ENCODE assay signal across 9 mouse cellular contexts in genomic region chr7:112919845-112920244, GRCm38 (mm10). TPM values are rescaled to one million over a fixed set of nuclear protein-coding genes. Genes with fewer than 3 reads are reported as not detected.
DNase-seq lines count a peak whose midpoint lies in the region; ATAC-seq and TF ChIP-seq lines count a peak whose summit lies in the region.
"Had no signal": no experiment of that assay in that cellular context is flagged by ENCODE, and none has a peak within 500 bp of the region (broad histone marks: within the 10 kb centered on the region; RNA-seq: fewer than 3 reads in every experiment).

No protein-coding gene starts in this region.

- no peaks in the 10 kb centered on the region for H3K36me3 ChIP-seq in kidney, embryonic 16.5 days (ENCODE audit: insufficient read depth, low read length)
- no peaks in the 10 kb centered on the region for H3K36me3 ChIP-seq in midbrain, postnatal 0 days (ENCODE audit: insufficient read depth, low read length)
- H3K36me3 ChIP-seq: embryonic facial prominence, embryonic 12.5 days had no signal

- no peaks in the 10 kb centered on the region for H3K27me3 ChIP-seq in kidney, embryonic 16.5 days (ENCODE audit: insufficient read depth, low read length)
- H3K27me3 ChIP-seq in Patski: no peaks in the 10 kb centered on the region
- no peaks in the 10 kb centered on the region for H3K27me3 ChIP-seq in midbrain, postnatal 0 days (ENCODE audit: insufficient read depth, low read length)

- H3K4me2 ChIP-seq in kidney, embryonic 16.5 days (replicated peaks; ENCODE audit: low read depth, low read length): no peak overlapping the region
- no peak overlapping the region for H3K4me2 ChIP-seq in midbrain, postnatal 0 days (ENCODE audit: low read depth, low read length, poor library complexity, severe bottlenecking)
- H3K4me2 ChIP-seq: embryonic facial prominence, embryonic 12.5 days had no signal

- peak; percentile 82 for TF ChIP-seq CTCF in Patski (IDR thresholded peaks at IDR 0.05)
- TF ChIP-seq CTCF in gastrocnemius, adult 2 months (IDR thresholded peaks at IDR 0.05): peak; percentile 87
- TF ChIP-seq CTCF in midbrain, postnatal 0 days (IDR thresholded peaks at IDR 0.05): peak; percentile 87

- H3K9ac ChIP-seq in kidney, embryonic 16.5 days (replicated peaks; ENCODE audit: low read length): no peak overlapping the region
- no peak overlapping the region for H3K9ac ChIP-seq in midbrain, postnatal 0 days (replicated peaks; ENCODE audit: low read length, poor library complexity, severe bottlenecking)
- H3K9ac ChIP-seq: embryonic facial prominence, embryonic 12.5 days had no signal

- ATAC-seq in kidney, embryonic 16.5 days (ENCODE audit: low FRiP score, low TSS enrichment): no peak
- ATAC-seq in Patski: no peak
- no peak for ATAC-seq in midbrain, postnatal 0 days (ENCODE audit: low FRiP score)

- no peaks in the 10 kb centered on the region for H3K9me3 ChIP-seq in kidney, embryonic 16.5 days (ENCODE audit: low read length)
- no peaks in the 10 kb centered on the region for H3K9me3 ChIP-seq in midbrain, postnatal 0 days (ENCODE audit: low read length)
- H3K9me3 ChIP-seq: embryonic facial prominence, embryonic 12.5 days had no signal

- no peak overlapping the region for H3K27ac ChIP-seq in kidney, embryonic 16.5 days (ENCODE audit: low read length)
- no peak overlapping the region for H3K27ac ChIP-seq in gastrocnemius, adult 2 months
- H3K27ac ChIP-seq in midbrain, postnatal 0 days (ENCODE audit: low read depth, low read length): no peak overlapping the region
- H3K27ac ChIP-seq: embryonic facial prominence, embryonic 12.5 days had no signal

- intact Hi-C loops in gastrocnemius, adult 2 months (cut with DNase I): loop anchor here (1.0 to 10.0 kb wide), 2 partner anchors 212 to 335 kb away; no protein-coding TSS in a partner anchor

- in situ Hi-C loops in Patski (cut with MboI; ENCODE audit: low pct_unique_long_range_greater_than_20kb): loop anchor here (5.0 kb wide), 2 partner anchors 127 to 207 kb away; no protein-coding TSS in a partner anchor

- 4% methylated on average over 4 of the region's 4 CpGs for WGBS in kidney, embryonic 16.5 days
- WGBS in midbrain, postnatal 0 days: 1% methylated on average over 4 of the region's 4 CpGs

- no peak overlapping the region for H3K4me3 ChIP-seq in kidney, embryonic 16.5 days (ENCODE audit: low read length)
- no peak overlapping the region for H3K4me3 ChIP-seq in gastrocnemius, adult 2 months
- H3K4me3 ChIP-seq in midbrain, postnatal 0 days (ENCODE audit: low read depth, low read length): no peak overlapping the region
- H3K4me3 ChIP-seq: embryonic facial prominence, embryonic 12.5 days had no signal

- peak; percentile 61 for DNase-seq in kidney, adult 18-20 months
- DNase-seq in Patski (ENCODE audit: low read depth, low spot score): no peak
- peak; percentile 71 for DNase-seq in cerebellum, adult 9-11 months
- peak; percentile 72 for DNase-seq in gastrocnemius, adult 2 months
- peak; percentile 14 for DNase-seq in left cerebral cortex, adult 11 months (ENCODE audit: low spot score)
- DNase-seq in midbrain, postnatal 0 days (ENCODE audit: low spot score): peak; percentile 91
- DNase-seq in thymus, postnatal 4 days: peak; percentile 49

- H3K4me1 ChIP-seq in kidney, embryonic 16.5 days (ENCODE audit: insufficient read depth, low read length): peaks cover 49% of the 10 kb centered on the region
- no peaks in the 10 kb centered on the region for H3K4me1 ChIP-seq in midbrain, postnatal 0 days (ENCODE audit: insufficient read depth, low read length)

- CTCF ChIA-PET in Patski (lab: Charles Lee): interaction anchor here (1.4 to 3.8 kb wide), 3 partner anchors 208 to 542 kb away, joined by 3 to 51 read pairs (median 4); no protein-coding TSS in a partner anchor

- POLR2A ChIA-PET in Patski (lab: Charles Lee): interaction anchor here (2.6 kb wide), 1 partner anchor 212 kb away, joined by 14 read pairs; no protein-coding TSS in a partner anchor

RNA-seq across cellular contexts. Expression of gene Rassf10, which starts 33.9 kb away (rescaled TPM):
- 18.3 and 20.4 TPM in 2 replicates for polyA plus RNA-seq in kidney, embryonic 16.5 days (2015; fragmentation: Nextera tagmentation; extraction: Ambion mirVana)
- not detected for polyA plus RNA-seq in Patski (2021)
- under 1 TPM; 0.17 to 0.48 TPM for total RNA-seq in gastrocnemius, adult 2 months (2021)
- total RNA-seq in midbrain, postnatal 0 days (2014; rRNA removed): 6.6 and 8.2 TPM in 2 replicates
- 3.5 and 4.4 TPM in 2 replicates for polyA plus RNA-seq in midbrain, postnatal 0 days (2015; fragmentation: Nextera tagmentation; extraction: Ambion mirVana)
